Comparison of ENCODE assay signal across 26 mouse cellular contexts in genomic region chr11:99514098-99514497, GRCm38 (mm10). TPM values are rescaled to one million over a fixed set of nuclear protein-coding genes. Genes with fewer than 3 reads are reported as not detected.
DNase-seq lines count a peak whose midpoint lies in the region; ATAC-seq and TF ChIP-seq lines count a peak whose summit lies in the region.
"Had no signal": no experiment of that assay in that cellular context is flagged by ENCODE, and none has a peak within 500 bp of the region (broad histone marks: within the 10 kb centered on the region; RNA-seq: fewer than 3 reads in every experiment).

No protein-coding gene starts in this region.

- no peaks in the 10 kb centered on the region for H3K4me1 ChIP-seq in kidney, adult 2 months (ENCODE audit: control insufficient read depth, insufficient read depth, low read length)
- no peaks in the 10 kb centered on the region for H3K4me1 ChIP-seq in kidney, embryonic 15.5 days
- no peaks in the 10 kb centered on the region for H3K4me1 ChIP-seq in hindbrain, embryonic 13.5 days (replicated peaks)
- H3K4me1 ChIP-seq in hindbrain, postnatal 0 days (ENCODE audit: insufficient read depth, low read length), result no peaks in the 10 kb centered on the region
- H3K4me1 ChIP-seq: forebrain, embryonic 10.5 days; heart, embryonic 12.5 days; hindbrain, embryonic 12.5 days; megakaryocyte, embryonic 14.5 days; neural tube, embryonic 13.5 days had no signal

- H3K9me3 ChIP-seq in kidney, embryonic 15.5 days (replicated peaks), result no peaks in the 10 kb centered on the region
- H3K9me3 ChIP-seq in hindbrain, embryonic 13.5 days, result no peaks in the 10 kb centered on the region
- H3K9me3 ChIP-seq in hindbrain, postnatal 0 days (ENCODE audit: low read length), result no peaks in the 10 kb centered on the region
- H3K9me3 ChIP-seq: forebrain, embryonic 10.5 days; heart, embryonic 12.5 days; hindbrain, embryonic 12.5 days; megakaryocyte, embryonic 14.5 days; neural tube, embryonic 13.5 days had no signal

- H3K27me3 ChIP-seq in kidney, adult 2 months (replicated peaks; ENCODE audit: control insufficient read depth, insufficient read depth, low read length), result no peaks in the 10 kb centered on the region
- H3K27me3 ChIP-seq in kidney, embryonic 15.5 days, result no peaks in the 10 kb centered on the region
- no peaks in the 10 kb centered on the region for H3K27me3 ChIP-seq in hindbrain, embryonic 13.5 days
- no peaks in the 10 kb centered on the region for H3K27me3 ChIP-seq in hindbrain, postnatal 0 days (ENCODE audit: insufficient read depth, low read length)
- H3K27me3 ChIP-seq: heart, embryonic 12.5 days; hindbrain, embryonic 12.5 days; megakaryocyte, embryonic 14.5 days; neural tube, embryonic 13.5 days had no signal

- no peak for TF ChIP-seq POLR2A in kidney, adult 2 months (IDR thresholded peaks at IDR 0.05; ENCODE audit: low read depth, low read length)

- H3K4me2 ChIP-seq in kidney, embryonic 15.5 days, result no peak overlapping the region
- H3K4me2 ChIP-seq in hindbrain, embryonic 13.5 days, result no peak overlapping the region
- H3K4me2 ChIP-seq in hindbrain, postnatal 0 days (ENCODE audit: low read depth, low read length), result no peak overlapping the region
- H3K4me2 ChIP-seq: heart, embryonic 12.5 days; hindbrain, embryonic 12.5 days; neural tube, embryonic 13.5 days had no signal

- no peak overlapping the region for H3K4me3 ChIP-seq in kidney, adult 2 months (ENCODE audit: insufficient read depth, low read depth, low read length)
- H3K4me3 ChIP-seq in kidney, embryonic 15.5 days (replicated peaks), result no peak overlapping the region
- H3K4me3 ChIP-seq in hindbrain, embryonic 13.5 days, result no peak overlapping the region
- H3K4me3 ChIP-seq in hindbrain, postnatal 0 days (ENCODE audit: low read length), result no peak overlapping the region
- H3K4me3 ChIP-seq: forebrain, embryonic 10.5 days; gastrocnemius, adult 2 months; heart, embryonic 12.5 days; hindbrain, embryonic 12.5 days; left cerebral cortex, adult 2 months; megakaryocyte, embryonic 14.5 days; neural tube, embryonic 13.5 days had no signal

- no peak for ATAC-seq in kidney, embryonic 15.5 days (replicated peaks; ENCODE audit: low FRiP score)
- ATAC-seq in hindbrain, embryonic 13.5 days (ENCODE audit: low FRiP score), result no peak
- no peak for ATAC-seq in hindbrain, postnatal 0 days

- no peak overlapping the region for H3K9ac ChIP-seq in kidney, embryonic 15.5 days
- H3K9ac ChIP-seq in hindbrain, embryonic 13.5 days, result no peak overlapping the region
- no peak overlapping the region for H3K9ac ChIP-seq in hindbrain, postnatal 0 days (replicated peaks; ENCODE audit: low read length)
- H3K9ac ChIP-seq: heart, embryonic 12.5 days; hindbrain, embryonic 12.5 days; neural tube, embryonic 13.5 days had no signal

- H3K36me3 ChIP-seq in kidney, adult 2 months (ENCODE audit: control insufficient read depth, insufficient read depth, low read length), result no peaks in the 10 kb centered on the region
- no peaks in the 10 kb centered on the region for H3K36me3 ChIP-seq in kidney, embryonic 15.5 days
- no peaks in the 10 kb centered on the region for H3K36me3 ChIP-seq in hindbrain, embryonic 13.5 days
- no peaks in the 10 kb centered on the region for H3K36me3 ChIP-seq in hindbrain, postnatal 0 days (ENCODE audit: insufficient read depth, low read length)
- H3K36me3 ChIP-seq: forebrain, embryonic 10.5 days; heart, embryonic 12.5 days; hindbrain, embryonic 12.5 days; neural tube, embryonic 13.5 days had no signal

- TF ChIP-seq CTCF in kidney, adult 2 months (conservative IDR thresholded peaks at IDR 0.05; ENCODE audit: insufficient read depth, insufficient read length, low read depth, low read length), result no peak
- TF ChIP-seq CTCF in hindbrain, postnatal 0 days (IDR thresholded peaks at IDR 0.05; ENCODE audit: low read depth), result no peak

- DNase-seq in kidney, adult 2 months, result peak; percentile 3
- peak; percentile 52 to 54 for DNase-seq in urinary bladder, postnatal 36 days (ENCODE audit: low spot score in 2 of 2)
- DNase-seq in urinary bladder, postnatal 10 days (ENCODE audit: low spot score), result no peak
- peak; percentile 51 for DNase-seq in lung, postnatal 25 days (ENCODE audit: low spot score)
- no peak for DNase-seq in hindbrain, postnatal 0 days (ENCODE audit: low spot score)
- DNase-seq: adrenal gland, postnatal 36 days; cerebellum, adult 11-12 months; cerebellum, postnatal 14 days; gastrocnemius, adult 2 months; heart, postnatal 14 days; left cerebral cortex, postnatal 4 days; liver; midbrain, embryonic 14.5 days; right cerebral cortex, adult 18-20 months; thymus, adult 18-20 months had no signal

- 74% methylated on average over 8 of the region's 8 CpGs for WGBS in kidney, adult 2 months
- 82% methylated on average over 8 of the region's 8 CpGs for WGBS in kidney, embryonic 15.5 days
- WGBS in hindbrain, embryonic 13.5 days, result 87% methylated on average over 8 of the region's 8 CpGs
- WGBS in hindbrain, postnatal 0 days, result 89% methylated on average over 8 of the region's 8 CpGs

- no peak overlapping the region; the same call in 1 of the 2 replicates for H3K27ac ChIP-seq in kidney, adult 2 months (ENCODE audit: insufficient read depth, low read depth, low read length)
- no peak overlapping the region for H3K27ac ChIP-seq in kidney, embryonic 15.5 days
- H3K27ac ChIP-seq in hindbrain, embryonic 13.5 days, result no peak overlapping the region
- H3K27ac ChIP-seq in hindbrain, postnatal 0 days, result no peak overlapping the region
- H3K27ac ChIP-seq: forebrain, embryonic 10.5 days; gastrocnemius, adult 2 months; hindbrain, embryonic 12.5 days; left cerebral cortex, adult 2 months; neural tube, embryonic 13.5 days had no signal

RNA-seq across cellular contexts. Expression of gene Krt39, which starts 7.0 kb away (rescaled TPM):
- not detected in 2 replicates for polyA plus RNA-seq in kidney, adult 2 months (2012; rRNA removed)
- 0.32 and 0.43 TPM in 2 replicates for polyA plus RNA-seq in kidney, embryonic 15.5 days (2015; fragmentation: Nextera tagmentation; extraction: Ambion mirVana)
- not detected in 2 replicates for polyA plus RNA-seq in hindbrain, embryonic 13.5 days (2015; fragmentation: Nextera tagmentation; extraction: Ambion mirVana)
- not detected in 2 replicates for total RNA-seq in hindbrain, postnatal 0 days (2014; rRNA removed)
- not detected in 2 replicates for polyA plus RNA-seq in hindbrain, postnatal 0 days (2015; fragmentation: Nextera tagmentation; extraction: Ambion mirVana)
- total RNA-seq: adrenal gland, postnatal 36 days; CH12.LX; gastrocnemius, adult 2 months; heart, postnatal 14 days; left cerebral cortex, adult 2 months; left cerebral cortex, postnatal 4 days; MEL had no signal
- polyA plus RNA-seq: forebrain, embryonic 10.5 days; heart, embryonic 12.5 days; hindbrain, embryonic 12.5 days; liver, embryonic 16.5 days; midbrain, embryonic 14.5 days; neural tube, embryonic 13.5 days had no signal

RNA-seq across cellular contexts. Expression of gene Krt23, which starts 21.2 kb away (rescaled TPM):
- 2.7 and 3.5 TPM in 2 replicates for polyA plus RNA-seq in kidney, adult 2 months (2012; rRNA removed)
- polyA plus RNA-seq in kidney, embryonic 15.5 days (2015; fragmentation: Nextera tagmentation; extraction: Ambion mirVana), result 19.9 and 20.3 TPM in 2 replicates
- polyA plus RNA-seq in hindbrain, embryonic 13.5 days (2015; fragmentation: Nextera tagmentation; extraction: Ambion mirVana), result 0.10 and 0.17 TPM in 2 replicates
- total RNA-seq in hindbrain, postnatal 0 days (2014; rRNA removed), result not detected in 2 replicates
- 0.40 and 0.41 TPM in 2 replicates for polyA plus RNA-seq in hindbrain, postnatal 0 days (2015; fragmentation: Nextera tagmentation; extraction: Ambion mirVana)
- total RNA-seq: CH12.LX; gastrocnemius, adult 2 months; heart, postnatal 14 days; left cerebral cortex, adult 2 months; left cerebral cortex, postnatal 4 days; MEL had no signal
- polyA plus RNA-seq: neural tube, embryonic 13.5 days had no signal

RNA-seq across cellular contexts. Expression of gene Krt40, which starts 28.9 kb away (rescaled TPM):
- not detected in 2 replicates for polyA plus RNA-seq in kidney, adult 2 months (2012; rRNA removed)
- polyA plus RNA-seq in kidney, embryonic 15.5 days (2015; fragmentation: Nextera tagmentation; extraction: Ambion mirVana), result not detected in 2 replicates
- polyA plus RNA-seq in hindbrain, embryonic 13.5 days (2015; fragmentation: Nextera tagmentation; extraction: Ambion mirVana), result not detected in 2 replicates
- total RNA-seq in hindbrain, postnatal 0 days (2014; rRNA removed), result not detected in 2 replicates
- polyA plus RNA-seq in hindbrain, postnatal 0 days (2015; fragmentation: Nextera tagmentation; extraction: Ambion mirVana), result not detected in 2 replicates
- total RNA-seq: adrenal gland, postnatal 36 days; CH12.LX; gastrocnemius, adult 2 months; heart, postnatal 14 days; left cerebral cortex, adult 2 months; left cerebral cortex, postnatal 4 days; MEL had no signal
- polyA plus RNA-seq: forebrain, embryonic 10.5 days; heart, embryonic 12.5 days; hindbrain, embryonic 12.5 days; liver, embryonic 16.5 days; midbrain, embryonic 14.5 days; neural tube, embryonic 13.5 days had no signal

RNA-seq across cellular contexts. Expression of gene Krtap3-3, which starts 36.6 kb away (rescaled TPM):
- polyA plus RNA-seq in kidney, adult 2 months (2012; rRNA removed), result not detected in 2 replicates
- polyA plus RNA-seq in kidney, embryonic 15.5 days (2015; fragmentation: Nextera tagmentation; extraction: Ambion mirVana), result not detected in 2 replicates
- not detected in 2 replicates for polyA plus RNA-seq in hindbrain, embryonic 13.5 days (2015; fragmentation: Nextera tagmentation; extraction: Ambion mirVana)
- not detected in 2 replicates for total RNA-seq in hindbrain, postnatal 0 days (2014; rRNA removed)
- polyA plus RNA-seq in hindbrain, postnatal 0 days (2015; fragmentation: Nextera tagmentation; extraction: Ambion mirVana), result not detected in 2 replicates
- total RNA-seq: adrenal gland, postnatal 36 days; CH12.LX; gastrocnemius, adult 2 months; heart, postnatal 14 days; left cerebral cortex, adult 2 months; left cerebral cortex, postnatal 4 days; MEL had no signal
- polyA plus RNA-seq: forebrain, embryonic 10.5 days; heart, embryonic 12.5 days; hindbrain, embryonic 12.5 days; liver, embryonic 16.5 days; midbrain, embryonic 14.5 days; neural tube, embryonic 13.5 days had no signal

RNA-seq across cellular contexts. Expression of gene Krtap3-2, which starts 42.6 kb away (rescaled TPM):
- polyA plus RNA-seq in kidney, adult 2 months (2012; rRNA removed), result not detected in 2 replicates
- not detected in 2 replicates for polyA plus RNA-seq in kidney, embryonic 15.5 days (2015; fragmentation: Nextera tagmentation; extraction: Ambion mirVana)
- not detected in 2 replicates for polyA plus RNA-seq in hindbrain, embryonic 13.5 days (2015; fragmentation: Nextera tagmentation; extraction: Ambion mirVana)
- not detected in 2 replicates for total RNA-seq in hindbrain, postnatal 0 days (2014; rRNA removed)
- not detected in 2 replicates for polyA plus RNA-seq in hindbrain, postnatal 0 days (2015; fragmentation: Nextera tagmentation; extraction: Ambion mirVana)
- total RNA-seq: adrenal gland, postnatal 36 days; CH12.LX; gastrocnemius, adult 2 months; heart, postnatal 14 days; left cerebral cortex, adult 2 months; left cerebral cortex, postnatal 4 days; MEL had no signal
- polyA plus RNA-seq: forebrain, embryonic 10.5 days; heart, embryonic 12.5 days; hindbrain, embryonic 12.5 days; liver, embryonic 16.5 days; midbrain, embryonic 14.5 days; neural tube, embryonic 13.5 days had no signal

Comparison
In these comparisons a context has a peak if more than half of its experiments do, and no peak if none do; other contexts are left out.
1. DNase-seq: peak in kidney, adult 2 months (single experiment), urinary bladder, postnatal 36 days (2 of 2) and lung, postnatal 25 days (single experiment); none in urinary bladder, postnatal 10 days (single experiment) and hindbrain, postnatal 0 days (single experiment).